Mouse (Mus musculus) megakaryocyte progenitor cell, adult 5-6 weeks (primary cell): ENCODE results near the gene Dnal4. TPM values are rescaled to one million over a fixed set of nuclear protein-coding genes. Genes with fewer than 3 reads are reported as not detected.
A peak's percentile ranks its signal among the peaks of the same experiment; 100 is the strongest.
"Not testable (repeated sequence)": the region's sequence is repeated elsewhere in the genome, so short reads cannot be mapped to it uniquely, and the experiment has no call there.

Experiments used
- ATAC-seq: replicated peaks from 2 replicates; pipeline ENCODE4 v1.8.0; 2016; ENCODE audit warnings: mild to moderate bottlenecking, moderate TSS enrichment, inconsistent platforms; ENCODE audit not compliant: poor library complexity
- total RNA-seq, 2 experiments: library from RNA; stranded (forward) in 1 of 2; stranded (reverse) in 1 of 2; fragments of 157-497, 149-512 nt in 1 of 2; fragments of 200-1000 nt in 1 of 2; gene quantifications; 2 replicates each; pipeline versions ENCODE4 v1.2.3 to v1.2.4; 2015 to 2017

The Dnal4 gene
- total RNA-seq (2015) (15.9 and 16.2 TPM in 2 replicates), total RNA-seq (2017) (12.2 and 12.5 TPM in 2 replicates)

GRCm38 (mm10) chr15:79777749-79778148 is at the start of gene Dnal4:
Dnal4 (minus strand) TSS chr15:79777849.
- ATAC-seq = no peak

GRCm38 (mm10) chr15:79827061-79827777 is 49.6 kb upstream of the Dnal4 start:
- no peak for ATAC-seq

GRCm38 (mm10) chr15:79826221-79826935 is 48.7 kb upstream of the Dnal4 start:
- ATAC-seq = no peak

GRCm38 (mm10) chr15:79825146-79825825 is 47.6 kb upstream of the Dnal4 start:
- ATAC-seq = peak; percentile 38; the same call in 1 of the 2 replicates

- ATAC-seq = peak; percentile 40; the same call in 1 of the 2 replicates
Measured at GRCm38 (mm10) chr15:79823588-79824280, 46.1 kb upstream of the Dnal4 start.

- ATAC-seq = peak; percentile 81
Measured at GRCm38 (mm10) chr15:79822265-79823199, 44.9 kb upstream of the Dnal4 start.

GRCm38 (mm10) chr15:79818325-79818724 is 40.7 kb upstream of the Dnal4 start:
- no peak for ATAC-seq

- no peak for ATAC-seq
Measured at GRCm38 (mm10) chr15:79813666-79814258, 36.1 kb upstream of the Dnal4 start.

GRCm38 (mm10) chr15:79812840-79813239 is 35.2 kb upstream of the Dnal4 start:
- ATAC-seq = not testable (repeated sequence)

- ATAC-seq = no peak
Measured at GRCm38 (mm10) chr15:79810997-79811396, 33.3 kb upstream of the Dnal4 start.

GRCm38 (mm10) chr15:79810061-79810460 is 32.4 kb upstream of the Dnal4 start:
- no peak for ATAC-seq

GRCm38 (mm10) chr15:79808658-79809057 is 31.0 kb upstream of the Dnal4 start:
- ATAC-seq = no peak

- ATAC-seq = peak; percentile 91
Measured at GRCm38 (mm10) chr15:79808114-79808513, 30.5 kb upstream of the Dnal4 start.

- no peak for ATAC-seq
Measured at GRCm38 (mm10) chr15:79807050-79807449, 29.4 kb upstream of the Dnal4 start.

GRCm38 (mm10) chr15:79805246-79805645 is 27.6 kb upstream of the Dnal4 start:
- ATAC-seq = no peak

- ATAC-seq = peak; percentile 42; the same call in 1 of the 2 replicates
Measured at GRCm38 (mm10) chr15:79804352-79805071, 26.9 kb upstream of the Dnal4 start, which contains the start of gene Nptxr. Nptxr (minus strand) TSS chr15:79804766.

- ATAC-seq = no peak
Measured at GRCm38 (mm10) chr15:79803533-79804351, 26.1 kb upstream of the Dnal4 start.

- ATAC-seq = no peak
Measured at GRCm38 (mm10) chr15:79802304-79802703, 24.7 kb upstream of the Dnal4 start.
